Mouse (Mus musculus) thymus, postnatal 10 days (tissue): Measurements from ENCODE around the gene Ptprg.

Experiments
- DNase-seq, 2 experiments: peaks; one replicate each; pipeline ENCODE4 v3.0.0; 2021; ENCODE audit warnings: low spot score in 2 of 2

Ptprg gene

GRCm38 (mm10) chr14:11564456-11564855 is 11.1 kb downstream of the Ptprg start:
- no peak for DNase-seq

GRCm38 (mm10) chr14:11565283-11565682 is 12.0 kb downstream of the Ptprg start:
- no peak for DNase-seq

GRCm38 (mm10) chr14:11569734-11570133 is 16.4 kb downstream of the Ptprg start:
- no peak for DNase-seq

GRCm38 (mm10) chr14:11571766-11572394 is 18.5 kb downstream of the Ptprg start:
- no peak for DNase-seq

- DNase-seq, result no peak
Observed at GRCm38 (mm10) chr14:11572395-11572784, 19.1 kb downstream of the Ptprg start.

- DNase-seq, result no peak
Observed at GRCm38 (mm10) chr14:11573710-11574109, 20.4 kb downstream of the Ptprg start.

GRCm38 (mm10) chr14:11577276-11577909 is 24.1 kb downstream of the Ptprg start:
- no peak for DNase-seq

- no peak for DNase-seq
Observed at GRCm38 (mm10) chr14:11577910-11578309, 24.6 kb downstream of the Ptprg start.

GRCm38 (mm10) chr14:11578492-11578967 is 25.2 kb downstream of the Ptprg start:
- no peak for DNase-seq

GRCm38 (mm10) chr14:11579950-11580349 is 26.6 kb downstream of the Ptprg start:
- DNase-seq, result no peak

GRCm38 (mm10) chr14:11584263-11584662 is 30.9 kb downstream of the Ptprg start:
- no peak for DNase-seq

GRCm38 (mm10) chr14:11584929-11585633 is 31.7 kb downstream of the Ptprg start:
- no peak for DNase-seq

GRCm38 (mm10) chr14:11590387-11590786 is 37.1 kb downstream of the Ptprg start:
- DNase-seq, result no peak

- DNase-seq, result no peak
Observed at GRCm38 (mm10) chr14:11592650-11593049, 39.3 kb downstream of the Ptprg start.

- DNase-seq, result no peak
Observed at GRCm38 (mm10) chr14:11594336-11594735, 41.0 kb downstream of the Ptprg start.

GRCm38 (mm10) chr14:11604133-11604865 is 51.0 kb downstream of the Ptprg start:
- DNase-seq, result no peak

- no peak for DNase-seq
Observed at GRCm38 (mm10) chr14:11608366-11608765, 55.0 kb downstream of the Ptprg start.

GRCm38 (mm10) chr14:11609857-11610582 is 56.7 kb downstream of the Ptprg start:
- no peak for DNase-seq

GRCm38 (mm10) chr14:11612426-11612825 is 59.1 kb downstream of the Ptprg start:
- DNase-seq, result no peak

- DNase-seq, result no peak
Observed at GRCm38 (mm10) chr14:11613146-11613545, 59.8 kb downstream of the Ptprg start.

- DNase-seq, result no peak
Observed at GRCm38 (mm10) chr14:11615697-11616096, 62.4 kb downstream of the Ptprg start.
